In genomic region chr13:71733360-71733759, GRCm38 (mm10) we compare ENCODE assay signal across 25 mouse cellular contexts.
DNase-seq lines count a peak whose midpoint lies in the region; ATAC-seq and TF ChIP-seq lines count a peak whose summit lies in the region.
"Had no signal": no experiment of that assay in that cellular context is flagged by ENCODE, and none has a peak within 500 bp of the region (broad histone marks: within the 10 kb centered on the region; RNA-seq: fewer than 3 reads in every experiment).

No protein-coding gene starts in this region.

- no peak overlapping the region for H3K4me2 ChIP-seq in kidney, embryonic 14.5 days (replicated peaks; ENCODE audit: low read depth, low read length)
- H3K4me2 ChIP-seq in stomach, embryonic 16.5 days (ENCODE audit: low read depth, low read length), result no peak overlapping the region
- H3K4me2 ChIP-seq: embryonic facial prominence, embryonic 12.5 days; embryonic facial prominence, embryonic 15.5 days; forebrain, embryonic 12.5 days; forebrain, embryonic 15.5 days; heart, embryonic 13.5 days; hindbrain, embryonic 14.5 days had no signal

- H3K27me3 ChIP-seq in kidney, adult 2 months (replicated peaks; ENCODE audit: control insufficient read depth, insufficient read depth, low read length), result no peaks in the 10 kb centered on the region
- H3K27me3 ChIP-seq in kidney, embryonic 14.5 days (ENCODE audit: control insufficient read depth, insufficient read depth, low read length), result no peaks in the 10 kb centered on the region
- no peaks in the 10 kb centered on the region for H3K27me3 ChIP-seq in stomach, embryonic 16.5 days (ENCODE audit: control insufficient read depth, insufficient read depth, low read length)
- H3K27me3 ChIP-seq: embryonic facial prominence, embryonic 15.5 days; forebrain, embryonic 15.5 days had no signal

- intact Hi-C loops in left cerebral cortex, postnatal 25 days (cut with DNase I), result no loop called here

- H3K36me3 ChIP-seq in kidney, adult 2 months (ENCODE audit: control insufficient read depth, insufficient read depth, low read length), result no peaks in the 10 kb centered on the region
- no peaks in the 10 kb centered on the region for H3K36me3 ChIP-seq in kidney, embryonic 14.5 days (ENCODE audit: control insufficient read depth, insufficient read depth, low read length)
- no peaks in the 10 kb centered on the region for H3K36me3 ChIP-seq in stomach, embryonic 16.5 days (ENCODE audit: control insufficient read depth, insufficient read depth, low read length)
- H3K36me3 ChIP-seq: embryonic facial prominence, embryonic 12.5 days; embryonic facial prominence, embryonic 15.5 days; forebrain, embryonic 12.5 days; forebrain, embryonic 15.5 days; heart, embryonic 10.5 days; heart, embryonic 13.5 days had no signal

- peak; percentile 10 for DNase-seq in kidney, adult 2 months
- DNase-seq in gonadal fat pad, adult 2 months (ENCODE audit: low read depth), result peak; percentile 76
- no peak for DNase-seq in spleen, postnatal 14 days (ENCODE audit: low spot score in 2 of 2)
- DNase-seq in left cerebral cortex, postnatal 25 days (ENCODE audit: low spot score in 2 of 2), result no peak
- DNase-seq: adrenal gland, adult 2 months; adrenal gland, postnatal 14 days; cerebellum, adult 11 months; cerebellum, adult 2 months; cerebellum, adult 9-11 months; cerebellum, postnatal 25 days; gastrocnemius, postnatal 14 days; heart, adult 2 months; heart, postnatal 14 days; heart, postnatal 4 days had no signal

- 71% methylated on average over 5 of the region's 5 CpGs for WGBS in kidney, adult 2 months
- WGBS in kidney, embryonic 14.5 days, result 72% methylated on average over 5 of the region's 5 CpGs
- WGBS in stomach, embryonic 16.5 days, result 72% methylated on average over 5 of the region's 5 CpGs

- H3K4me3 ChIP-seq in kidney, adult 2 months (ENCODE audit: insufficient read depth, low read depth, low read length), result no peak overlapping the region
- no peak overlapping the region for H3K4me3 ChIP-seq in kidney, embryonic 14.5 days (ENCODE audit: low read length)
- H3K4me3 ChIP-seq in stomach, embryonic 16.5 days (replicated peaks; ENCODE audit: low read length), result no peak overlapping the region
- H3K4me3 ChIP-seq: embryonic facial prominence, embryonic 12.5 days; embryonic facial prominence, embryonic 15.5 days; forebrain, embryonic 12.5 days; forebrain, embryonic 15.5 days; heart, adult 2 months; heart, embryonic 10.5 days; heart, embryonic 13.5 days had no signal

- no peaks in the 10 kb centered on the region for H3K4me1 ChIP-seq in kidney, adult 2 months (ENCODE audit: control insufficient read depth, insufficient read depth, low read length)
- no peaks in the 10 kb centered on the region for H3K4me1 ChIP-seq in kidney, embryonic 14.5 days (ENCODE audit: control insufficient read depth, insufficient read depth, low read length)
- H3K4me1 ChIP-seq in stomach, embryonic 16.5 days (ENCODE audit: control insufficient read depth, insufficient read depth, low read length), result 0 out of 2 replicates have a peak, but pooled peaks cover 3% of the 10 kb centered on the region
- H3K4me1 ChIP-seq: embryonic facial prominence, embryonic 12.5 days; forebrain, embryonic 15.5 days; heart, embryonic 13.5 days had no signal

- TF ChIP-seq POLR2A in kidney, adult 2 months (IDR thresholded peaks at IDR 0.05; ENCODE audit: low read depth, low read length), result no peak

- no peak overlapping the region for H3K9ac ChIP-seq in kidney, embryonic 14.5 days (ENCODE audit: low read depth, low read length)
- H3K9ac ChIP-seq in stomach, embryonic 16.5 days (ENCODE audit: low read length), result no peak overlapping the region
- H3K9ac ChIP-seq: embryonic facial prominence, embryonic 12.5 days; embryonic facial prominence, embryonic 15.5 days; forebrain, embryonic 12.5 days; forebrain, embryonic 15.5 days; heart, embryonic 13.5 days; hindbrain, embryonic 14.5 days had no signal

- ATAC-seq in kidney, embryonic 14.5 days (ENCODE audit: low FRiP score, low TSS enrichment), result no peak
- ATAC-seq in stomach, embryonic 16.5 days (ENCODE audit: insufficient read depth, low FRiP score), result 0 out of 2 replicates have a peak, but pooled peaks have one; percentile 38
- ATAC-seq: CD4-positive, CD25-positive, alpha-beta regulatory T cell, adult 4 months; forebrain, embryonic 15.5 days; hindbrain, postnatal 0 days had no signal

- TF ChIP-seq CTCF in kidney, adult 2 months (conservative IDR thresholded peaks at IDR 0.05; ENCODE audit: insufficient read depth, insufficient read length, low read depth, low read length), result no peak

- no peak overlapping the region for H3K27ac ChIP-seq in kidney, adult 2 months (ENCODE audit: insufficient read depth, low read depth, low read length)
- no peak overlapping the region for H3K27ac ChIP-seq in kidney, embryonic 14.5 days (ENCODE audit: low read depth, low read length)
- H3K27ac ChIP-seq in stomach, embryonic 16.5 days (ENCODE audit: low read length), result peak overlapping the region; percentile 62; the same call in 1 of the 2 replicates
- H3K27ac ChIP-seq: embryonic facial prominence, embryonic 12.5 days; embryonic facial prominence, embryonic 15.5 days; forebrain, embryonic 12.5 days; forebrain, embryonic 15.5 days; heart, adult 2 months; heart, embryonic 10.5 days; heart, embryonic 13.5 days; hindbrain, embryonic 14.5 days; hindbrain, postnatal 0 days had no signal

- no peaks in the 10 kb centered on the region for H3K9me3 ChIP-seq in kidney, embryonic 14.5 days (ENCODE audit: control insufficient read depth, low read length)
- no peaks in the 10 kb centered on the region for H3K9me3 ChIP-seq in stomach, embryonic 16.5 days (replicated peaks; ENCODE audit: control insufficient read depth, low read length)
- H3K9me3 ChIP-seq: embryonic facial prominence, embryonic 12.5 days; embryonic facial prominence, embryonic 15.5 days; forebrain, embryonic 12.5 days; forebrain, embryonic 15.5 days; heart, embryonic 10.5 days; heart, embryonic 13.5 days had no signal

Comparison
In these comparisons a context has a peak if more than half of its experiments do, and no peak if none do; other contexts are left out.
1. DNase-seq: peak in kidney, adult 2 months (single experiment) and gonadal fat pad, adult 2 months (single experiment); none in spleen, postnatal 14 days (0 of 2) and left cerebral cortex, postnatal 25 days (0 of 2).